8 mouse cellular contexts compared by ENCODE assay signal in genomic region chr13:65311311-65311755, GRCm38 (mm10). TPM values are rescaled to one million over a fixed set of nuclear protein-coding genes. Genes with fewer than 3 reads are reported as not detected.
DNase-seq lines count a peak whose midpoint lies in the region; ATAC-seq lines count a peak whose summit lies in the region.

No protein-coding gene starts in this region.

- H3K4me2 ChIP-seq in hindbrain, embryonic 12.5 days (replicated peaks): peak overlapping the region; percentile 38; the same call in 1 of the 2 replicates

- no peaks in the 10 kb centered on the region for H3K27me3 ChIP-seq in hindbrain, embryonic 12.5 days
- H3K27me3 ChIP-seq in midbrain, embryonic 10.5 days (ENCODE audit: low read depth, poor library complexity, severe bottlenecking): no peaks in the 10 kb centered on the region

- ATAC-seq in hindbrain, embryonic 12.5 days (ENCODE audit: low FRiP score): peak; percentile 40; the same call in 1 of the 2 replicates

- H3K4me1 ChIP-seq in hindbrain, embryonic 12.5 days: no peaks in the 10 kb centered on the region
- H3K4me1 ChIP-seq in midbrain, embryonic 10.5 days: no peaks in the 10 kb centered on the region

- peaks cover 36% of the 10 kb centered on the region for H3K9me3 ChIP-seq in hindbrain, embryonic 12.5 days (replicated peaks)
- peaks cover 41% of the 10 kb centered on the region for H3K9me3 ChIP-seq in midbrain, embryonic 10.5 days (replicated peaks)

- H3K9ac ChIP-seq in hindbrain, embryonic 12.5 days: no peak overlapping the region

- no peaks in the 10 kb centered on the region for H3K36me3 ChIP-seq in hindbrain, embryonic 12.5 days
- H3K36me3 ChIP-seq in midbrain, embryonic 10.5 days: no peaks in the 10 kb centered on the region

- no peak overlapping the region for H3K27ac ChIP-seq in hindbrain, embryonic 12.5 days
- H3K27ac ChIP-seq in midbrain, embryonic 10.5 days (replicated peaks): no peak overlapping the region

- DNase-seq in cerebellum, postnatal 10 days: peak; percentile 38 to 39
- no peak for DNase-seq in cerebellum, adult 11 months
- DNase-seq in lung, postnatal 10 days: peak; percentile 34
- no peak for DNase-seq in lung, adult 18-20 months
- no peak for DNase-seq in midbrain, embryonic 10.5 days (ENCODE audit: low spot score)
- no peak for DNase-seq in urinary bladder, postnatal 25 days (ENCODE audit: low spot score)
- no peak for DNase-seq in ovary, postnatal 10 days (ENCODE audit: low spot score)

- H3K4me3 ChIP-seq in hindbrain, embryonic 12.5 days: peak overlapping the region; percentile 11; the same call in 1 of the 2 replicates
- peak overlapping the region; percentile 37 for H3K4me3 ChIP-seq in midbrain, embryonic 10.5 days

- WGBS in hindbrain, embryonic 12.5 days: 25% methylated on average over 25 of the region's 27 CpGs
- WGBS in midbrain, embryonic 10.5 days: 38% methylated on average over 27 of the region's 27 CpGs

RNA-seq across cellular contexts. Expression of gene Zfp369, which starts 32.7 kb away (rescaled TPM):
- polyA plus RNA-seq in hindbrain, embryonic 12.5 days (2016; fragmentation: Nextera tagmentation; extraction: Ambion mirVana): 23.3 TPM in 2 replicates
- polyA plus RNA-seq in midbrain, embryonic 10.5 days (2016; fragmentation: Nextera tagmentation; extraction: Ambion mirVana): 11.6 and 13.8 TPM in 2 replicates

RNA-seq across cellular contexts. Expression of gene Gm10775, which starts 52.0 kb away (rescaled TPM):
- not detected in 2 replicates for polyA plus RNA-seq in hindbrain, embryonic 12.5 days (2016; fragmentation: Nextera tagmentation; extraction: Ambion mirVana)
- polyA plus RNA-seq in midbrain, embryonic 10.5 days (2016; fragmentation: Nextera tagmentation; extraction: Ambion mirVana): not detected in 2 replicates

Comparison
In these comparisons a context has a peak if more than half of its experiments do, and no peak if none do; other contexts are left out.
1. DNase-seq: peak in cerebellum, postnatal 10 days (2 of 2) and lung, postnatal 10 days (single experiment); none in cerebellum, adult 11 months (single experiment), lung, adult 18-20 months (0 of 2), midbrain, embryonic 10.5 days (single experiment), urinary bladder, postnatal 25 days (single experiment) and ovary, postnatal 10 days (single experiment).